Mouse (Mus musculus) cerebellum, postnatal 36 days (tissue): ENCODE measurements around the gene Gpr132.

ENCODE experiments used
- DNase-seq, 2 experiments: peaks; one replicate each; pipeline ENCODE4 v3.0.0; 2021 to 2022; ENCODE audit warnings: mixed read lengths in 2 of 2

Gpr132 gene

DNA sequence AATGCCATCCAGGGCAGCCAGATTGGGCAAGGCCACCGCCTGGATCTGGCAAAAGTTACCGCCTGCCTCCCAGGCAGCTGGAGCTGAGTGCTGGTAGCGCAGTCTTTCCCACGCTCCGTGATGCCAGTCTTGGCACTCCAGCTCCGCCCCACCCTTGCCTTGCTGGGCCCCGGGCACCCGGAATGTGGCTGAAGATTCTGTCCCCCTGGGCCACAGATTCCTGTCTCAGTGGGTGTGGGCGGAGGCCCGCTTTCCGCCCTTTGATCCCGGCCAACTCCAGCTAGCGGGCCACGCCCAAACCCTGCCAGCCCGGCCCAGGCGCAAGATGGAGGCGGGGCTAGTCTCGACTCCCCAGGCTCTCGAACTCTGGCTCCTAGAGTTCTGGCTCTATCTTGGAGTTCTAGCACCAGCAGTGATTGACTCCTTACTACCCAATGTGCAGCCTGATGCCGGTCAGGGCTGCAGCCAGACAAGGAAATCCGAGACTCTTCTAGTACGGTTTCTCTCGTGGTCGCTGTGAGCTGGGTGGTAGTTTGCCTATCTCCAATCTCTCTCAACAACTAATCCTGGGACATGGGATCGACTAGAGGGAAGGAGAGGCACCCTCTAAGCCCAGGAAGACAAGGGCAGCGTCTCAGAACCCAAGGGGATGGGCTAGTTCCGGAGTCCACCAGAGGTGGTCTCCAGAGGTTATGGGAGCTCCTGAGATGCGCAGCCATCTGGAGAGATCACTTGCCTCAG is 8.5 kb upstream of the Gpr132 start:
- peak; percentile 15 to 18 for DNase-seq

DNA sequence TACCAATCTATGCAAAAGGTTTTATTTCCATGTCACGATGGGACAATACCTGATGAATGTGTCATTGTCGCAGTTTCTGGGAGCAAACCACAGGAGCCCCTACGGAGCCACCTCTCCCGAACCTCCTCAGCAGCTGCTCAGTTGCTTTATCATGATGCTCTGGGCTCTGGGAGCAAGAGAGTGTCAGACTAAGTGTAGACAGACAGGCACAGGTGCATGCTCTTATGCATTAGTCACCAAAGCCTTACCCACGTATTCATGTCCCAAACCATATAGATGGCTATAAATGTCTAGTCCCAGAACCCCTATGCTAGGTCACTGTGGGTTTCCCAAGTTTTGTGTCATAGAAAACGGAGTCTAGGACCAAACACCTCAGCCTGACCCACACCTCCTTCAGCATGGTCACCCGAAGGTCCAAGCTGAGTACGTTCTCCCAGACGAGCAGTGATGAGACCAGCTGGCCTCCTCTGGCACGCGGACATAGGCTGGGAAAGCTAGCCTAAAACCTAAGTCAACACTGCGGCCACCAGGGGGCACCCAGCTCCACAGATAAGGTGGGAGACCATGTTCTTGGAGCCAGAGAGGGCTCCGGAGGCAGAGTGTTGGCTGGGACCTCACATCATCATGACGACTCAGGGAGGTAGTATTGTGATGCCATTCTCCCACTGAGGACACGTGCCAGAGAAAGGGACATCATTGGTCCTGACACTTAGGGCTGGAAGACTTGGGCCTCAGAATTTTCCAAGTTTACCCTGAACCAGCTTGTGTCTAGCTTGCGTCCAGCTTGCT is 7.4 kb upstream of the Gpr132 start:
- peak; percentile 91 to 94 for DNase-seq

DNA sequence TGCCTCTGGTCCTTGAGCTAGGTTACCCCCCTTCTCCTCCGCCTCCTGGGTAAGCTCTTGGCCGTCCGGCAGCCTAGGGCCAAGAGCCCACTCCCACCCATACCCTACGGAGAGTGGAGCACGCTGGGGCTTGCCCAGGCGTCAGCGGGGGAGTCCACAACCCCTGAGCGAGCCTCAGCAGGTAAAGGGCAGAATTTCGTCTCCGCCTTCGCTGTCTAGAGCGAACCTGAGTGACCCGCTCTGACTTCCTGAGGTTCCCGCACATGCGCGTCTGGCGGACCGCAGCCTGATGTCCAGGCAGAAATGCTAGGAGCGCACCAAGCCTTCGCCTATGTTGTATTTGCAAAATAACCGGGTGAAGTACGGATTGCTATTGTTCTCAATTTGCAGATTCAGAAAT is 6.2 kb upstream of the Gpr132 start:
- peak in 1 of 2 experiments; percentile 7 for DNase-seq

DNA sequence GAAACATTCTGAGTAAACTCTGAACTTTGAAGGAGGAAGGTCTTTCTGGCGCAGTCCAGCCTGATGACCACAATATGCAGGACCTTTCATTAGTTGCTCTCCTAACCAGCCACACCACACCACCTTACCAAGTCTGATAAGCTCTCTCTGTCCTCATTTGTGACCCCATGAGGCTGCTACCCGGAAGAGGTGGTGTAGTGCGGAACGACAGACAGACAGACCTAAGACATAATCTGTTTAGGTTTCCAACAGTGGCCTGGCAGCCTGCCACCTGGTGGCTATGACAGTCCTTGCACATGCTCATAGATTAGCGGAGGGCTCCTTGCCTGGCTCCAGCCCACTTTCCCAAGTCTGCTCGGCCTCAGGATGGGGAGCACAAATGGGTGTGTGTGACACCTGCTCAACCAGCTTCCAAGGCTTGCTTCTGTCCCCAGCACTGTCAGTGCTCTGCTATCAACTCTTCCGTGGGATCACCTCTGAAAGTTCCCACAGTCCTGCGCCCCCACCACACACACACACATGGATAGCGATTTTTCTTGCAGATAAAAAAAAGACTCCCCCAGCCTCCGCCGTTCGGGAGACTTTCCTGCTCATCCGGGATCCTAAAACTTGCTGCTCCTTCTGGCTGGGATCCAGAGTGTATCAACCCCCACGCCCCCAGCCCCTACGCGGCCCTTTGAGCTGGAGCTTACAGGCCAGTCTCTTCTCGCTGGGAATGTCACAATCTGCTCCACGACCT is 5.6 kb upstream of the Gpr132 start:
- DNase-seq: peak; percentile 35 to 51

DNA sequence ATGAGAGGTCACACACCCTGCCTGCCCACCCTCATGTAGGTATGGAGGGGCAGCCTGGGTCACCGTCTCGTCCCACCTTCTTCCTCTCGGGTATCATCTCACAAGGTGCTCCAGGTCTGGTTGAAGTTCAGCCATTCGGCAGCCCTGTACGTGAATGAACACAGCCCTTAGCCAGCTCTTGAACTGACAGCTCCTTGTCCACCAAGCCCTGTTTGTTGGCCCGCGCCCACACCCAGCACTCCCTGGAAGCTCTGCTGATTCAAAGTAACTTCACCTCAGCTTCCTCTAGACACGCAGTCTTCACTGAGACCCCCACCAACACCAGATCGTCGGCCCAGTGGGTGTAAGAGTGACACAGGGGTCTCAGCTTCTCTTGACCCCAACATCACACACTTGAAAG is 5.0 kb upstream of the Gpr132 start:
- DNase-seq: no peak

DNA sequence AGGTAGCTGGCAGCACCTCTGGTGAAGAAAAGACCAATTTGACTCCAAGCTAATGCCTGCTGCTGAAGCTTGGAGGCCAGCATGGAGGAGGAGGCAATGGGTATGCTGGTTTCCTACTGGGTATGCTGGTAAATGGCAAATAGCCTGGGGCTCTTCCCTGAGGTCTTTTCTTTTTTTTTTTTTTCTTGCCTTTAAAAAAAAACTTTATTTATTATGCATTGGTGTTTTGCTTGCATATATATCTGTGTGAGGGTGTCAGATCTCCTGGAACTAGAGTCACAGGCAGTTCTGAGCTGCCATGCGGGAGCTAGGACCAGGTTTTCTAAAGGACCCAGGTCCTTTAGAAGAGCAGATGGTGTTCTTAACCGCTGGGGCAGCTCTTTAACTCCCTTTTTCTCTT is 3.2 kb upstream of the Gpr132 start:
- DNase-seq: no peak

DNA sequence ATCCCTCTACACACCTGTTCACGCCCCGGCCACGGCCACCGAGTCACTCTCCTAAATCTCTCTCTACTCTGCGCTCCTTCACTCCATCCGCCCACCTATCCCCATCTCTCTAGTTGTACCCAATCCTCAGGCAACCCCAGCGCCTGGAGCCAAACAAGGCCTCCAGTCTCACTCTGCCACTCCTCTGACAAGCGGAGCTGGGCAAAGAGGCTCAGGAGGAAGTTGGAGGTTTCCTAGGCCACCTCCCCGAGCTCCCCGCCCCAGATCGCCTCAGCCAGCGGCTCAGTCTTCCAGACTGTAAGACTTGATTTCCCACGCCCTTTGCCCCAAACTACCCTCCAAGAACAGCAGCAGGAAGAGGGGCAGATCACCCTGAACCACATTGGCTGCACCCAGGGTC is 2.7 kb upstream of the Gpr132 start:
- DNase-seq: peak in 1 of 2 experiments; percentile 3

DNA sequence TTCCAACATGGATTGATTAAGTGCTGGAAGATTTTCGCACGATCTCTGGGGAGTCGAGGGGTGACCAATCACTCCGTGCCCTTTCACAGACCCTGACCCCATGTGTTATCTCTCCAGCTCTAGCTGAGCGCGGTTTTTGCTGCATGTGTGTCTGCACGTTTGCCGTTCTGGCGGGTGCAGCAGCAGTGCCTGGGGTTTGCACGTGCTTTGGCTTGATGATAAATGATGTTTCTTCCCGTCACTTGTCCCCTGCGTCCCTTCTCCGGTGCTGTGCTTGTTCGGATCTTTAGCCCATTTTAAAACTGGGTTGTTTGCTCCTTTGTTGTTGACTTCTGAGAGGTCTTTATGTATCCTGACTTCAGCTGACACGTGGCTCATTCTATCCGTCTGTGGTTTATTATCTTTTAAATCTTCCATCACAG is 1.8 kb upstream of the Gpr132 start:
- DNase-seq: no peak

DNA sequence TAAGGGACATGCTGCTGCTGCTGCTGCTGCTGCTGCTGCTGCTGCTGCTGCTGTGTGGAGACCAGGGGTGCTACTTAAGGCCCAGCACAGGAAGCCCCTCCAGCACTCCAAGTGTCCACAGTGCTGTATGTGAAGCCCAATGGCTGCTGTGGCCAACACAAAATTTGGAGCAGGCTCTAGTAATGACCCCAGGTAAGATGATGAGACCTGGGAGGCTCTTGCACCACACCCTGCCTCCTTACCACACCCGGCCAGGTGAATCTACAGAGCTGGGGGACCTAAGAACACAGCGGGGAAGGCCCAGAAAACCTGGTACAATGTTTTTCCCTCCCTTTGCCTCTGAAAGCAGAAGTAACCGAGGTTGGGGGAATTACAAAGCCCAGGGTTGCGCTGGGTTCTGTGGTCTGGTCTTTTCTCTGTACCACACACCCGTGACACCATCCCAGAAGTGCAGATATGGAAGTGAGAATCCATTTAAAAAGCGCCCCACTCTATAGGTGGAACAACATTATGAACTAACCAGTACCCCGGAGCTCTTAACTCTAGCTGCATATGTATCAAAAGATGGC is 838 bp downstream of the Gpr132 start:
- no peak for DNase-seq

DNA sequence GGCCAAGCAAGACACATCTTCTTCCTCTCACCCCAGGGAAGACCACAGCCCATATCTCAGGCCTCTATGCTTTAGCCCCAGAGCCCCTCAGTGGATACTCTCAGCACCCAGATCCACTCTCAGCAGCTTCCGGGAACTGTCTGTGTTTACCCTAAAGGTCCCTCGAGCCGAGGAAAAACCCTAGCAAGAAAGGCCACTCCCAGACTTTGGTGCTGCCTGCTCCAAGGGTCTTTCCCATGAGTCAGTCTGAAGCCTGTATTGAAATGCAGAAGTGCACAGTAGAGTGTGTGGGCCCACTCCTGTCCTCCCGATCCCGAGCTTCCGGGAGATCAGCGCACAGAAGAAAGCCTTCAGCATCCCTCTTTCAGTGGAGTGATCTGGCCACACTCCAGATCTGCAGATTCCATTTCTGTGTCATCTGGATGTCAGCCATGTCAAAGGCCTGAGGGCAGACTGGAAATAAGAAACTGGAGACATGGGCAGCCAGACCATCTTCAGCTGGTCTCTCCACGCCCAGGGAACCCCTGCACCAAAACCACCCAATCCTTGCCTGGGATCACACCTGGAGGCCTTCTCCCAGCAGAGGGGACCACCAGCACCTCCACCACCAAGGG is 1.5 kb downstream of the Gpr132 start:
- DNase-seq: peak; percentile 31 to 40

DNA sequence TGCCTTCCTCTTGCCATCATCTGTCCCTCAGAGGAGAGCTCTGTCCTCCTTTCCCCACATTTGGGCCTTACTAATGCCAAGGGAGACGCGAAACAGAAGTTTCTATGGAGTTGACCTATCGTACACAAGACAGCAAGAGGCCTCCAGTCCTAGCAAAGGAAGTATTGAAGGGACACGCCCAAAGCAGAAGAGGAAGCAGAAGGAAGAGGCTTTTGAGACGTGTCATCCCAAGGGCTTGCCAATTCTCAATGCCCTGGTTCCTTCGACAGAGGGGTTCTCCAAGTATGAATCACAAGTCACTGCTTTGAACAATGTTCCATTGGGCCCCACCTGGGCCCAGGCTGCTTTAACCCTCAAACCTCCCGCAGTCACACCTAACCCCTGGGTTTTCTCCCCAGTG is 3.2 kb downstream of the Gpr132 start:
- no peak for DNase-seq

DNA sequence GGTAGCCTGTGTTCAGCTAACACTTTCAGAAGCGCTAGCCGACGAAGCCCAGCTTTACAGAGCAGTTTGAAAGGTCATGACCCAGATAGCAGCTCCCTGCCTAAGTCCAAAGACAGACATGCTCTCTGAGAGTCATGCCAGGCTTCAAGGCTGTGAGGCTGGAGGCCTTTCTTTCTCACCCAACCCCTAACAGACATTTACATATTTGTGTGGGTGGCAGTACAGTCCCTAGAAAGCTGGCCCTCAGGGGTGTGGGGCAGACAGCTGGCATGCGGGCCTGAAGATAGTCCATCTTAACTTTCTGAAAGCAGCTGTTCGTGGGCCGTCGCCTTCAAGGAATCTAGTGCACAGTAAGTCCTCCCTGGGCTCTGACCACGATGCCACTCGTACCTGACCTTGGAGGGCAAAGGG is 6.1 kb downstream of the Gpr132 start:
- DNase-seq: no peak

DNA sequence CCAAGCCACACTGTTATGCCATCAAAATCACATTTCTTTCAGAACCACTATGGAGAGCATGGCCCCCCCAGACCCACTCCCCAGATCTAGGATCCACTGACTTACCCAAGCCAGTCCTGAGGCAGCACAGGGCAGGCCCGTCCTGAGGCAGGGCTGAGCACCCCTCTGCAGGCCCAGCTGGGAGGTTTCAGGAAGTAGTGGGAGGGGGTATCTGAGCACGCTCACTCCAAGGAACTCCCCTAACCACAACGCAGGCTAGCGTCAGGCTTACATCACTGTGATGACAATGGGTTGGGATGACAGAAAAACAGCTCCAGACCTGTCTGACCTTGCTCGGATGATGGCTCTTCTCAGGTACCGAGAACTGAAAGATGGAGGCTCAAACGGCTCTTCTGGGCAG is 7.3 kb downstream of the Gpr132 start:
- DNase-seq: no peak

DNA sequence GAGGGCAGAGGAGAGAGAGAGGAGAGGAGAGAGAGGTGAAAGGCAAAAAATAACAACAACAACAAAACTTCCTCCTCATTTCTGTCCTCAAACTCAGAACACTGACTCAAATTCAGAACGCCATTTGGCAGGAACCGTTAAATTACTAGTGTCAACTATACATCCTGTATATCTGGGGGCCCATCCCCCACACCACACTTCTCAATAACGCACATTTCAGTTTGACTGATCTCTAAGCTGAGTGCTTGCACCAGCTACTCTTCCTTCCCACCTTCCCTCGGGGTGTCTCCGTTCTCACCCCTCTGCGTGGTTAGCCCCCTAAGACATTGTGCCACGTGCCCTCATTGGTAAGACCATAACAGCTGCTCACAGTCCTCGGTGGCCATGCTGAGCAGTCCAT is 8.1 kb downstream of the Gpr132 start:
- no peak for DNase-seq

DNA sequence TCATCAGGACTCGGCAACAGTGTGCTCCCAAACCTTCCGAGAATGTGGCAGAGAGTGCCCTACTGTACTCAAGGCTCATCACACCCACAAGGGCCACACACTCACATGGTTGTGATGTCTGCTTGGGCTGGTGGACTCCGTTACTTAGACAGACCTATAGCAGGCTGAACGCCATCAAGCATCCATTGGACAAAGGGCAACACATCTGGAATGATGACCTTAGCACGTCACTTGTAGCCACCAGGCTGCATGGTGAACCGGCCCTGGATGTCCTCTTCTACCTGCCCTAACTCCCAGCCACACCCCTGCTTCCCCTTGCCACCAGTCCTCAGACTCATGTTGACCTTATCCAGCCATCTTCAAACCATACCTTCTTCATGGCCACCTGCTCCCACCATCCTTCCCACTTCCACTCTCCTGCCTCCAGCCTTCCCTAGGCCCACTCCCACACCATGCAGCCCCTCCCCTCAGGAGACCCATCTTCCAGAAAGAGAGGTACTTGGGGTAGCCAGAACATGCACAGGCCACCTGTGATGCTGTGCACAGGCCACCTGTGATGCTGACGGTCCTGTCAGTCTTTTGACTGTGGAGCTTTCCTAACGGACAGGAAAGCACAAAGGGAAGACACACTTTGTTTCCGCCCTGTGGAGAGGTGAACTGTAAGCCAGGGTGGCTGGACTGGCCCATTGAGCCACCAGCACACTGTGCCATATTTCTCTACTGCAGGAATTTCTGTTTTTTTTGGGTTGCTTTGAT is 9.3 kb downstream of the Gpr132 start:
- no peak for DNase-seq

DNA sequence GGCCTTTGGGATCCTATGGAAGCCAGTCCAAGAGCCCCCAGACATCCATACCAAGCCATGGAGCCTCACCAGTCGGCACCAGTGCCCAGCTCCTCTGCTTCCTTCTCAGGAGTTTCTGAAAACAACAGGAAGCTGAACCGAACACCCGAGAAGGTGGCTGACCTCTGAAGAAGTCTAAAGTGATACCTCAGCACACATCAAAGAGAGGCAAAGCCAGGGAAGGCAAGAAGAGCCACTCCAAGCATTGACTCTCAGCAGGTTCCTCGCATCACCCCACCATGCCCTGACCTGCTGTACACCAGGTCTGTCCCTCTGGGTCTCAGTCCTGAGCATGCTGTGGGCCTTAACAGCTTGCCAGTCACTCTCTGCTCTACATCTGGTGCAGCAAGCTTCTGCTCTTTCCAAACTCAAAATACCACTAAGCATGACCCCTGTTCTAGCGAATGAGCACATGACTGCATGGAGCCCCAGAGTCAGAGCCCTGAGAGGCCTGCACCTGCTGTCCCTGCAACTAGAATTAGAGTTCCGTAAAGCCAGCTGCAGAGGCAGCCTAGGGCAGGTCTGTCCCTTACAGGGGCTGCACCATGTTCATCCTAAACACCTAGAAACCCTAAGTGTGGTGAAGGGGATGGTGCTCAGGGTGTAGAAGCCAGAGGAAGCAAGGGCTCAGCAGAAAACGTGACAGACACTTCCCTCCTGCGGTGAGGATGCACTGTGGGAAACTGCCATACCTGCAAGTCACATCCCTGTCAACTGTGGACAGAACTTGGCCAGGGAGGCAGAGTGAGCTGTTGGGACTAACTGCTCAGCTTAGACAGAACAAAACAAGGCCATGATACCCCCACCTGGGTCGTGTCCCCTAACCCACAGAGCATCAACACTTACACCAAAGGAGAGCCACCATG is 10.8 kb downstream of the Gpr132 start:
- no peak for DNase-seq

DNA sequence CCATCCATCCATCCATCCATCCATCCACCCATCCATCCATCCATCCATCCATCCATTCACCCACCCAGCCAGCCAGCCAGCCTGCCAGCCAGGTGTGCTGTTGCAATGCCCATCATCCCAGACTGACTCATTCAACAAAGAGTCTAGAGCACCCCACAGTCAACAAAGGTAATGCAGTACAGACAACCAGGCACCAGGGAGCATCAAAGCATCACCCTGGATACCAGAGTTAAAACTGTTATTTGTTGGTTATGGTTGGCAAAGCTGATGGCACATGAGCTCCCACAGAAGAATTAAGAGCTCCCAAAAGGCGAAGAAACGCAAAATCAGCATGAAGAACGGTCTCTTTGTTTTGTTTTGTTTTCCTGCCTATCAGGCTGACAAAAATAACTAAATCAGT is 11.7 kb downstream of the Gpr132 start:
- DNase-seq: no peak

DNA sequence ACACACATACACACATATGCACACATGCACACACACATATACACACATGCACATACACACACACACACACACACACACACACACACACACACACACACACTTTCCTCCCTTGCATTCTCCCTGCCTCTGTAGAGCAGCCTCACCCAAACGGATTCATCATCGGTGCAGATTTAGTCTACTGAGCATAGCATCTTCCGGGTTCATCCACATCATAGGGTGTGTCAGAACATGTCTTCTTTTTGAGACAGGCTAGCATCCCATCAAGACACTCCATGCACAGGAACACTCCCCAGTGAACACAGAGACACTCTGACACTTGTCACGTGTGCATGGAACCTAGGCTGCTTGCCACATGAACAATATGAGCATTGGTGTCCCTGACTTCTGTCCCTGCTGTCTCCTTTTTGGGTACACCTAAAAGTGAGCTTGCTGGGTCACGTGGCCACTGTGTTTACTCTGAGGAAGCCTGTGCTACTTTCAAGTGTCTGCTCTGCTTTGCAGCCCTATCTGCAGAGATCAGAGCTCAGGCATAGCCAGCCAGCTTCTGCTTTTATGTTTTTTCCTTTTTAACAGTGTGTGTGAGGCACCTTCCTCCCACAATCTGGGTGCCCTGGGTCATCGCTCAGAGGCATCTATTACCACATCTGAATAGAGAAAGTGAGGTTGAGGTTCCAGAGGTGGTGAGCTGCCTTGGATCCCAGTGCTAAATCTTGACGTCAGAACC is 13.3 kb downstream of the Gpr132 start:
- no peak for DNase-seq

DNA sequence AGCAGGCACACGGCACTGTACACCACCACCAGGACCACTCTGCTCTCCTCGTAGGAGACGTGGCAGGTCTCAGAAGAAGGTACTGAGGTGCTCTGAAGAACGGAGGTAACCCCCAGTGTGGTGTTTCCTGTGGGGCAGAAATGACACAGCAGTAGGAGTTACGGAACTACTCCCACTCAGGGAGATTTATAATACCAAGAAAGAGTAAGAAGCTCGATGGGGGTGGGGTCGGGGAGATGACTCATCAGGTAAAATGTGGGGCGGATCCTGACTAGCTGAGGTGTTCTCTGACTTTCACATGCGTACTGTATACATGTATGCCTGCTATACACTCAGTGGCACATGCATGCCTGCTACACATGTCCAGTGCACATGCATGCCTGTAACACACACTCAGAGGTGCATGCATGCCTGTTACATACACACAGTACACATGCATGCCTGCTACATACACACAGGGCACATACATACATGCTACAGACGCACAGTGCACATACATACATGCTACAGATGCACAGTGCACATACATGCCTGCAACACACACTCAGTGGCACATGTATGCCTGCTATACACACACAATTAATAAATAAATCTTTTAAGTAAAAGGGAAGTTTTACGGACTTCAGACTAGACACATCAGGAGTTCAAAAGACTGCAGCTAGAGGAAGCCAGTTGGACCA is 14.8 kb downstream of the Gpr132 start:
- no peak for DNase-seq

DNA sequence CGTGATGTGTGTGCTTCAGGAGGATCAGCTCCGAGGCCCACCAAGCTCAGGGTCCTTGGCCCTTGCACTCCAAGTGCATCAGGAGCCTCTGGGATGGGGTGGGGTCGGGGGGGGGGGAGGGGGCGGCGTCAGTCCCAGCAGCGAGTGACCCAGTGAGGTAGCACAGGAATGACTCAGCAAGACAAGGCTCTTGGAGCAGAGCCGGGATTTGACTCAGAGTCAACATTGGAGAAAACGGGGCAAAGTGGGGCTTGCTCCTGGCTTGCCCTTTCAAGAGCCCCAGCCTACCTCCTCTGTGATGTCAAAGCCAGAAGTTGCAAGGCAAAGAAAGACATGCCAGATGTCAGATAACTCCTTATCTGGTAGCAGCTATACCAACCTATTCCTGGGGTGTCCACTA is 16.9 kb downstream of the Gpr132 start:
- DNase-seq: no peak
